Mouse (Mus musculus) heart, embryonic 12.5 days (tissue): ENCODE measurements at regions not wholly inside any gene's neighbourhood (a gene's known extent, or its start where the extent isn't known, plus 50 kb on each side); places are given as distances from the start of the nearest gene placed in this dataset.

Experiments used
- ATAC-seq: fragments of 200-750 bp; cut with Nextera tagmentation; 2 replicates; pipeline ENCODE4 v1.8.0; 2017; ENCODE audit warnings: moderate TSS enrichment, moderate library complexity; ENCODE audit not compliant: insufficient number of reproducible peaks, low FRiP score
- H3K27ac ChIP-seq: fragments of 300-500 bp; sonication (generic); 2 replicates; pipeline ENCODE4 v1.5.1; 2016; ENCODE audit warnings: mild to moderate bottlenecking, moderate library complexity; ENCODE audit not compliant: poor library complexity, severe bottlenecking
- H3K27me3 ChIP-seq: fragments of 300-500 bp; sonication (generic); replicated peaks from 2 replicates; pipeline ENCODE4 v1.6.1; 2016; ENCODE audit warnings: mild to moderate bottlenecking, moderate library complexity
- H3K36me3 ChIP-seq: fragments of 300-500 bp; sonication (generic); 2 replicates; pipeline ENCODE4 v1.6.1; 2016; ENCODE audit warnings: mild to moderate bottlenecking, moderate library complexity
- H3K4me1 ChIP-seq: fragments of 300-500 bp; sonication (generic); replicated peaks from 2 replicates; pipeline ENCODE4 v1.6.1; 2016; ENCODE audit warnings: mild to moderate bottlenecking
- H3K4me2 ChIP-seq: fragments of 300-500 bp; sonication (generic); 2 replicates; pipeline ENCODE4 v1.6.1; 2016; ENCODE audit warnings: mild to moderate bottlenecking, moderate library complexity
- H3K4me3 ChIP-seq: fragments of 300-500 bp; sonication (generic); 2 replicates; pipeline ENCODE4 v1.5.1; 2016; ENCODE audit warnings: mild to moderate bottlenecking
- H3K9ac ChIP-seq: fragments of 300-500 bp; sonication (generic); 2 replicates; pipeline ENCODE4 v1.6.1; 2016; ENCODE audit warnings: mild to moderate bottlenecking, moderate library complexity
- H3K9me3 ChIP-seq: fragments of 300-500 bp; sonication (generic); replicated peaks from 2 replicates; pipeline ENCODE4 v1.6.1; 2016; ENCODE audit warnings: mild to moderate bottlenecking, moderate library complexity
- WGBS: fragments of 180-500 bp; shearing (Covaris S2); methylation state at CpG from one replicate; pipeline ENCODE4 v1.1.7; 2016; 5-methylcytosine and 5-hydroxymethylcytosine counted together

DNA sequence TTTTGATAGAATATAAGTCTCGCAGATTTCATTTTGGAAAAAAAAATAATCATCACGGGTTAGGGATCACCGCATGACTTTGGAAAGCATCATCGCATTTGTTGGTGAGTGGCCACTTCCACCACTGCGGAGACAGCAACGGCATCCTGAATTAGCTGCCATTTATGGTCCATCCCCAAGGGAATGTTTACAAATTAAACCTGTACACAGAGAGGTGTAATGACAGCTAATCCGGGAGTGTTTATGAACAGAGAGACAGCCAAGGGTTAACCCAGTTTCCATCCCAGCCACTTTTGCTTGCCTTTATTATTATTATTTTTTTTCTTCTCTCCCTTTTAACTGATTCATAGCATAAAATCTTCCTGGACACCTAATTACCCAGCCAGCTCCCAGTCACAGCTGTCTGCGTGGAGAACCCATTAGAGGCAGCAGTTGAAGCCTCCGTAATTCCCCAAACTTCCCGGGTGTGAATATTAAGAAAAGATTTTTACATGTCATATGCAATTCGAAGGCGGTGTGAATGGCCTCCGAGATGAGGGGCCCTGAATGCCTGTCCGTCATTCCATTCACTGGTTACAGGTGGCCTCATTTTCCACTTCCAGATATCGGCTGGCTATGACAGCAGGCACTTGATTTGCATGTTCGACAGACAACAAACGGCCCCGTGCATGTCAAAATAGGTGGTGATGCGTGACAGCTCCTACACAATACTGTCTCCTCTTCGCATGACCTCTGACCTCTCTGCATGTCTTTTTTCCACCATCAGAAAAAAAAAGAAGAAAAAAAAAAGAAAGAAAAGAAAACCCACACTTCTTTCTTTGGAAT is 323.7 kb upstream of the Adamts16 start:
- H3K36me3 ChIP-seq = no peaks in the 10 kb centered on the region
- H3K4me2 ChIP-seq = no peak overlapping the region
- no peak overlapping the region for H3K4me3 ChIP-seq
- no peak overlapping the region for H3K27ac ChIP-seq
- no peak for ATAC-seq
- no peaks in the 10 kb centered on the region for H3K9me3 ChIP-seq
- no peaks in the 10 kb centered on the region for H3K27me3 ChIP-seq
- WGBS = 72% methylated on average over 20 of the region's 20 CpGs
- no peak overlapping the region for H3K9ac ChIP-seq
- H3K4me1 ChIP-seq = peaks cover 3% of the 10 kb centered on the region; the same call in 1 of the 2 replicates

DNA sequence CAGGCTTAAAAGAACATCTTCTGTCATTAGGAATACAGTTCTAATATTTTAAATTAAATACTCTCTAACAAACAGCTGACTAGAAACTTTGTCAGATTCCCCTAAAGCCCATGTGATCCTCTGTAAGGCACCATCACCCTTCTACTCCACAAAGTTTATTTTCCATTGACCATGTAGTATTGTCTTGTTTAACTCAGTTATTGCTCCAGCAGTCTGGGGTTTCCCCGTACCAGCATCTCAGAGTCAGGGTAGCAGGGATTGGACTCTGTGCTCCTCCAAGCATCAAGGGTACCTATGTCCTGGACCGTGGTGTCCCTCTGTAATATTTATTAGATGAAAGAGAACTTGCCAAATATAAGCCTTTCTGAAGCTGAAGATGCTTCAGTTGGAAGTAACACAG is 322.4 kb upstream of the Adamts16 start:
- no peak overlapping the region for H3K27ac ChIP-seq
- no peaks in the 10 kb centered on the region for H3K9me3 ChIP-seq
- H3K4me1 ChIP-seq = peaks cover 3% of the 10 kb centered on the region; the same call in 1 of the 2 replicates
- no peaks in the 10 kb centered on the region for H3K36me3 ChIP-seq
- no peak overlapping the region for H3K9ac ChIP-seq
- no peaks in the 10 kb centered on the region for H3K27me3 ChIP-seq
- no peak overlapping the region for H3K4me3 ChIP-seq
- 85% methylated on average over 2 of the region's 2 CpGs for WGBS
- no peak overlapping the region for H3K4me2 ChIP-seq
- ATAC-seq = no peak

DNA sequence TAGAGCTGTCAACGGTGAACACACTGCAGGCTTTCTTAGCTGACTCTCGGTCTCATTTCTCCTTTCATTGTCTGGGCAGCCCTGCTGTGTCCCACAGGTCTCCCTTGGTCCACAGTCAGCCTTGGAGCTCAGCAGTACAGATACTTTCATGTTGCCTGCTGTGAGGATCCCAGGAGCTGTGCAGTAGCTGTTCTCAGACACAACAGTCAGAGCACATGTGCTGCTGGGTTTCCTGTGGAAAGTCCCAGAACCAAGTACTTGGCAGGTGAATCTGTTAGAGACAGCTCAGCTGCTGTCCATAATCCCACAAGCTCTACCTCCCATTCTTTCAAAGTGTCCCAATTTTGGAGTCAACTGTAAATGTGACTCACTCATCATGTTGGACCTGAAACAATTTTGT is 321.3 kb upstream of the Adamts16 start:
- H3K27ac ChIP-seq = no peak overlapping the region
- no peak overlapping the region for H3K4me3 ChIP-seq
- no peak overlapping the region for H3K9ac ChIP-seq
- H3K4me1 ChIP-seq = peaks cover 7% of the 10 kb centered on the region; the same call in 1 of the 2 replicates
- H3K27me3 ChIP-seq = no peaks in the 10 kb centered on the region
- H3K36me3 ChIP-seq = no peaks in the 10 kb centered on the region
- H3K4me2 ChIP-seq = no peak overlapping the region
- 60% methylated on average over 2 of the region's 2 CpGs for WGBS
- ATAC-seq = no peak
- no peaks in the 10 kb centered on the region for H3K9me3 ChIP-seq

DNA sequence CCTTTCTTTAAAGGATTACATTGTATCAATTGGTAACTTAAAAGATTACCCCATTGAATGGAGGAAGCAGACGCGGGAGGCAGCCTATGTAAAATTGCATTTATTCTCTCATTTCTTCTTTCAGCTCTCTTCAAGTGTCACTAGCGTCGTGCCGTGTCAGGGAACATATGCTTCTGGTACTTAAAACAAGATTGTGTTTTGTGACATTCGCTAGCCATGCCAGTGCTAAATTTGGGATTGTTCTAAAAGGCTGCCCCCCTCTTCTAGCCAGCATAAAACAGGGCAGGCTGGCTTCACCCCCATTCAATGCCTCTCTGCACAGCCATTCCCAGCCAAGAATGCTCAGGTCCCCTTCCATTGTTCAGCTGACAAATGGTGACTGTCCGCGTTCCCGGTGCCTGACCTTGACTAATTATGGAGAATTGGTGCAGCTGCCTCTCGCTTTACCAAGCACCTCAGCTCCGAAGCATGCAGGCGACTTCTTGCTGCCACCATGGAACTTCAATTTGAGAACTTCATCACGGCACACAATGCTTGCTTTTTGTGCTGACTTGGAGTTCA is 316.8 kb upstream of the Adamts16 start:
- H3K4me2 ChIP-seq = peak overlapping the region; percentile 33; the same call in 1 of the 2 replicates
- H3K9me3 ChIP-seq = no peaks in the 10 kb centered on the region
- H3K27me3 ChIP-seq = no peaks in the 10 kb centered on the region
- H3K27ac ChIP-seq = no peak overlapping the region
- ATAC-seq = no peak
- H3K4me3 ChIP-seq = no peak overlapping the region
- no peaks in the 10 kb centered on the region for H3K36me3 ChIP-seq
- 63% methylated on average over 13 of the region's 13 CpGs for WGBS
- H3K9ac ChIP-seq = no peak overlapping the region
- H3K4me1 ChIP-seq = 0 out of 2 replicates have a peak, but pooled peaks cover 7% of the 10 kb centered on the region

DNA sequence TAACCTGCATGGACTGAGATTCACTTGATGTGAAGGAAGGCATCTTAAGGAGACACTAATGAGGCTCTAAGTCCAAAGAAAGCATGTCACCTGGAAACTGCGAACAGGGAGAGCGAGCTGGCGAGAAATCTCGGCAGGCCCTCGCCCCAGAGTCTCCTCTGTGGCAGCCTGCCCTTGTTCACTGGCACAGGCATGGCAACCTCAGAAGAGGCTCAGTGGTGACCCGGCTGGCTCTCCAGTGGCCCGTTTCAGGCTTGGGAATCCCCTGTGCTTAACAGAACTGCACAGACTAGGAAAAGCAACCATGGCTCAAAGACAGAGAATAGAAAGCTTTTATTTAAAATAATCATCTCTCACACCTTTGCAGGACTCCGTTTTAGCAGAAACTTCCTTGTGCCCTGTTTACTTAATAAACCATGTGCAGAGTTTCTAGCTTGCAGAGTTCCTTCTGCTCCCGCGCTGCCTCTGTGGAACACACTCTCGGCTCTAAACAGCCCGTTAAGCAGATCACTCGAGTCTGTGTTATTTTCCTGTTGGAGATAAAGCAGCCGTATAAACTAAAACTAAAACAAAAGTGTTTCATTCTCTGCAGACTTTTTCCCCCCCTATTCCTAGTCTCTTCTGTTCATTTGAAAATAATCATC is 316.2 kb upstream of the Adamts16 start:
- Histone ChIP-seq H3K4me2 (no peak overlapping the region), H3K4me3 (no peak overlapping the region), H3K4me1 (0 out of 2 replicates have a peak, but pooled peaks cover 7% of the 10 kb centered on the region), H3K9me3 (no peaks in the 10 kb centered on the region), H3K27me3 (no peaks in the 10 kb centered on the region), H3K9ac (no peak overlapping the region), H3K36me3 (no peaks in the 10 kb centered on the region), H3K27ac (no peak overlapping the region)
- no peak for ATAC-seq
- 59% methylated on average over 14 of the region's 14 CpGs for WGBS

DNA sequence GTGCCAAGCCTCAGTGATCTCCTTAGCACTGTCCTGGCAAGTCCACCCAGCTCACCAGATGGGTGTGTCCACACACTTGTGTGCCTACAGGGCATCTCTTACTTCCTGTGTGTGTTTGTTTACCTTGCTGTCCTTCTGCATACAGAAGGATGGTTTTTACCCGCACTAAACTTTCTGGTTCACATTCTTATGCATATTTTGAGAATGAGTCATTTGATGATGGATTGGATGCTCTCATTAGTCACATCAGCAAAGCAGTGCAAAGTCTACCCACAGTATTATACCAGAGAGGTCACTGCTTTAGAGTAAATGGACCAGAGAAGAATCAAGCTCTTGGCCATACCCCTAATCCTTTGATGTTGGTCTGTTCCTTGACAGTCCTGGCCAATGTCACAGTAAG is 308.5 kb upstream of the Adamts16 start:
- no peak overlapping the region for H3K9ac ChIP-seq
- no peak for ATAC-seq
- H3K27me3 ChIP-seq = no peaks in the 10 kb centered on the region
- H3K4me1 ChIP-seq = 0 out of 2 replicates have a peak, but pooled peaks cover 5% of the 10 kb centered on the region
- no peak overlapping the region for H3K4me3 ChIP-seq
- H3K36me3 ChIP-seq = no peaks in the 10 kb centered on the region
- no peak overlapping the region for H3K4me2 ChIP-seq
- no peak overlapping the region for H3K27ac ChIP-seq
- no peaks in the 10 kb centered on the region for H3K9me3 ChIP-seq
- WGBS = 32% methylated on average over 1 of the region's 1 CpGs

DNA sequence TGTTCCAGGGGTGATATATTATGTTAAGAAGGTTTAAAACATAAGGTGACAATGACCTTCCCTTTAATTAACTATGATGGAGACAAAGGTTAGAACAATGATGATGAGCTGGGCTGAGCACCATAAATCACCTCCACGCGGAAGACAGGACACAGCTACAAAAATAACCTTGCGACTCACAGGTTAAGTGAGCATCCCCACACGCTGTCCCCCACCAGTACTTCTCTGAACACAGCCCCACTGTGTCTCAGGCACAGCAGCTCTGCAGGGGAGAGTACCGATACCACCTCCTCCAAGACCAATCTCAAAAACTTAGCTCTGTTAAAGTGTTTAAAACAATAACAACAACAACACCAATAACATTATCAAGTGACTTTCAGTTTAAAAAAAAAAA is 307.7 kb upstream of the Adamts16 start:
- 0 out of 2 replicates have a peak, but pooled peaks cover 5% of the 10 kb centered on the region for H3K4me1 ChIP-seq
- no peak overlapping the region for H3K27ac ChIP-seq
- WGBS = 53% methylated on average over 5 of the region's 5 CpGs
- H3K27me3 ChIP-seq = no peaks in the 10 kb centered on the region
- no peak for ATAC-seq
- H3K9ac ChIP-seq = no peak overlapping the region
- no peak overlapping the region for H3K4me3 ChIP-seq
- no peaks in the 10 kb centered on the region for H3K9me3 ChIP-seq
- no peaks in the 10 kb centered on the region for H3K36me3 ChIP-seq
- no peak overlapping the region for H3K4me2 ChIP-seq

DNA sequence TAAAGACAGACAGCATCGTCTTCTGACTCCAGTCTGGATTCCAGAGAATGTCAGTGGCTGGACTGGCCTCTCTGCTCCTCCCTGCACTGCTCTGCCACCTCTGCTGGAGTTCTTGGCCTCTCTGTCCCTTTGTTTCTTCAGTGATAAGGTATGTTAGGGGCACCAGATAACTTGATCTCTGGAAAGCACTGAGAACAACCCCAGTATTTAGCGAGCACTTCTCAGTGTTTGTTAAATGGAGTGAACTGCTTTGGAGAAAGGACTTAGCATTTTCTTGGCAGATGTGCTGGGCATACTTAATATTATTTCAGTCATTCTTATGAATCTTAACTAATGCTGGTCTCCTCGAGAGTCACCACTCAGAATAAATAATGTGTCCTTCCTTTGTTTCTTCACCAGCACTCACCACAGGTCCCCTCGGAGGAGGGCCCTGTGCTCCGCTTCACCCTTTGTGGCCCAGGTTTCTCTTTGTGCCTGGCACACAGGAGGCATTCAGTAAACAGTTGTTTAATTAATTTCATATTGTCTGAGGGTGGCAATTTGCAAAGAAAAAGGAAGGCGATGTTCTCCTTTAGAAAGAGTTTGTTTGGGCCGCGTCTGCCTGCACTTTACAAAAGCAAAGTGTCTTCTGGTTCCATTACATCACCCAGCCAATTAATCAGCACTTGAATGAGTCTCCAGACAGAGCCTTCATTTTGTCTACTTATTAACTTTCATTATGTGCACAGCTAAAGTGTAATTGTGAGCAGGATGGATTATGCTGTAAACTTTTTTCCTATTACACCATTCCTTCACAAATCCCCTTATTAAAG is 307.1 kb upstream of the Adamts16 start:
- H3K27ac ChIP-seq = no peak overlapping the region
- H3K9ac ChIP-seq = no peak overlapping the region
- H3K27me3 ChIP-seq = no peaks in the 10 kb centered on the region
- H3K4me1 ChIP-seq = 0 out of 2 replicates have a peak, but pooled peaks cover 5% of the 10 kb centered on the region
- no peak for ATAC-seq
- no peaks in the 10 kb centered on the region for H3K36me3 ChIP-seq
- no peak overlapping the region for H3K4me3 ChIP-seq
- no peak overlapping the region for H3K4me2 ChIP-seq
- 38% methylated on average over 8 of the region's 8 CpGs for WGBS
- H3K9me3 ChIP-seq = no peaks in the 10 kb centered on the region

DNA sequence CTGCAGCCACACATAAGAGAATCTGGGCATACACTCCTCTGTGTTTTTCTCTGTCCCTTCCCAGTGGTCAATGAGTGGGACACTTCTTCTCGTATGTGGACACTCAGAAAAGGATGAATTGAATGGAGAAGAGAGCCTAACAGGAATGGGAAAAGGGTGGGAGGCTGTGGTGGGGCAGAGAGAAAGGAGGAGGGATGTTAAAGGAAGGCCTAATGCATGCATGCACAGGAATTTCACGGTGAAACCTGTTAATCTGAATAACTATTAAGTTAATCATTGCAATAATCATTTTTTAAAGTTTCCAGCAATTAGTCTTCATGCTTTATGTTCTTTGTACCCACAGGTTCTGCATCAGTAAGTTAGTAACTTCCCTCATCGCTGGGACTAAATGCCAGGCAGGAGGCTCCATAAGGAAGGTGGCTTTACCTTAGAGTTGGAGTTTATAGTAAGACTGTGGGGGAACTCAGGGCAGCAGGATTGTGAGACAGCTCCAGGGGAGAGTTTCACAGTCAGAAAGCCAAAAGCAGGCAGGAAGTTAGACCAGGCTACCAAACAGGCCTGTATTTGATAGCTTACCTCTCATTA is 305.3 kb upstream of the Adamts16 start:
- Histone ChIP-seq H3K27me3 (no peaks in the 10 kb centered on the region), H3K4me3 (no peak overlapping the region), H3K4me1 (0 out of 2 replicates have a peak, but pooled peaks cover 5% of the 10 kb centered on the region), H3K9ac (no peak overlapping the region), H3K36me3 (no peaks in the 10 kb centered on the region), H3K27ac (no peak overlapping the region), H3K4me2 (no peak overlapping the region), H3K9me3 (no peaks in the 10 kb centered on the region)
- WGBS = 71% methylated on average over 3 of the region's 3 CpGs
- no peak for ATAC-seq

DNA sequence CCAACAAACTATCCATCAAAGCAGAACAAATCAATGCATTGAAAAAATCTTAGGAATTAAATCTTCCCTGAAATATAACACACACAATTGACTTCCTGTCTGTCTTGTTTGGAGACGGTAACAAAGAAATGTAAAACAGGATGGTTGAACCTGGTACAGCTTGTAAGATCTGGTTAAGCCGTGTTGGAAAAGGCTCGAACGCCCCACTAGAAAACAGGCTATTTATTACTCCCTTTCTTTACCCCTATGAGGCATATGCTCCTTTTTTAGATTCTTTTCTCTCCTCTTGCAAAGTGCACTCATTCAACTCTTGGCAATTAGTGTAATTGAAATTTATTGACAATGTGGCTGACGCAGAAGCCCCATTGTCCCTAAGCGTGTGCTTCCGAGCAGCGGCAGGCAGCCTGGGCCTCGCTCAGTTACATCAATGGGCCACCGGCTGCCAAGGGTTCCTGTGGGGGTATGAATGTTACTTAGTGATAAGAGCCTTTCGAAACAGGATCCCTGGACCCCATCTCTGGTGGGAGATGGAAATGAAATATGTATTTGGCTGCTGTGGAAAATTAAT is 297.2 kb upstream of the Adamts16 start:
- Histone ChIP-seq H3K9me3 (no peaks in the 10 kb centered on the region), H3K27me3 (no peaks in the 10 kb centered on the region), H3K4me3 (no peak overlapping the region), H3K9ac (no peak overlapping the region), H3K27ac (no peak overlapping the region), H3K4me2 (no peak overlapping the region), H3K36me3 (no peaks in the 10 kb centered on the region), H3K4me1 (no peaks in the 10 kb centered on the region)
- 77% methylated on average over 11 of the region's 11 CpGs for WGBS
- ATAC-seq = no peak
